Mouse (Mus musculus): Measurements from ENCODE around the gene Gstm3. TPM values are rescaled to one million over a fixed set of nuclear protein-coding genes. Genes with fewer than 3 reads are reported as not detected.
"Not testable (repeated sequence)": the region's sequence is repeated elsewhere in the genome, so short reads cannot be mapped to it uniquely, and the experiment has no call there.

Gstm3 gene
- polyA plus RNA-seq, 1 experiment from 2014 or later = not detected

GRCm38 (mm10) chr3:107998591-107998990, 29.5 kb upstream of the Gstm3 start:
- Histone ChIP-seq H3K27me3 (no peaks in the 10 kb centered on the region), H3K9me3 (0 out of 2 replicates have a peak, but pooled peaks cover 4% of the 10 kb centered on the region), H3K4me3 (no peak overlapping the region), H3K9ac (no peak overlapping the region), H3K36me3 (no peaks in the 10 kb centered on the region), H3K27ac (no peak overlapping the region), H3K4me2 (no peak overlapping the region), H3K4me1 (no peaks in the 10 kb centered on the region)
- no peak for ATAC-seq (ENCODE audit: insufficient number of reproducible peaks, insufficient read depth, low FRiP score, low TSS enrichment, low read depth)
- WGBS = 76% methylated on average over 3 of the region's 3 CpGs

GRCm38 (mm10) chr3:107996576-107996975, 27.5 kb upstream of the Gstm3 start:
- Histone ChIP-seq H3K27ac (no peak overlapping the region), H3K36me3 (no peaks in the 10 kb centered on the region), H3K27me3 (no peaks in the 10 kb centered on the region), H3K9me3 (0 out of 2 replicates have a peak, but pooled peaks cover 4% of the 10 kb centered on the region), H3K9ac (no peak overlapping the region), H3K4me1 (no peaks in the 10 kb centered on the region), H3K4me3 (no peak overlapping the region), H3K4me2 (no peak overlapping the region)
- WGBS = 74% methylated on average over 4 of the region's 4 CpGs
- ATAC-seq (ENCODE audit: insufficient number of reproducible peaks, insufficient read depth, low FRiP score, low TSS enrichment, low read depth) = no peak

- not testable (repeated sequence) for H3K9ac ChIP-seq; H3K9me3 ChIP-seq; H3K4me1 ChIP-seq; H3K4me3 ChIP-seq; H3K27me3 ChIP-seq; H3K27ac ChIP-seq; H3K4me2 ChIP-seq; ATAC-seq (ENCODE audit: insufficient number of reproducible peaks, insufficient read depth, low FRiP score, low TSS enrichment, low read depth); H3K36me3 ChIP-seq
- WGBS = 46% methylated on average over 2 of the region's 2 CpGs
Measured at GRCm38 (mm10) chr3:107995974-107996373, 26.9 kb upstream of the Gstm3 start.

- H3K9ac ChIP-seq = no peak within 1 kb of the TSS
Measured at GRCm38 (mm10) chr3:107986041-107986562, 17.0 kb upstream of the Gstm3 start, which contains the start of gene Gstm2. TSS of gene Gstm2 (minus strand) at chr3:107986453.

GRCm38 (mm10) chr3:107985141-107985540, 16.1 kb upstream of the Gstm3 start:
- ATAC-seq (ENCODE audit: insufficient number of reproducible peaks, insufficient read depth, low FRiP score, low TSS enrichment, low read depth); H3K4me3 ChIP-seq; H3K9ac ChIP-seq; H3K36me3 ChIP-seq; H3K9me3 ChIP-seq; H3K27me3 ChIP-seq; H3K4me2 ChIP-seq; H3K27ac ChIP-seq: not testable (repeated sequence)
- H3K4me1 ChIP-seq = peaks cover 12% of the 10 kb centered on the region; the same call in 1 of the 2 replicates
- 98% methylated on average over 2 of the region's 2 CpGs for WGBS

More at GRCm38 (mm10) chr3:107986041-107986562, 17.0 kb upstream of the Gstm3 start, which contains the start of gene Gstm2:
- peak; percentile 59; the same call in 1 of the 2 replicates for ATAC-seq (ENCODE audit: insufficient number of reproducible peaks, insufficient read depth, low FRiP score, low TSS enrichment, low read depth)
- no peaks in the 10 kb centered on the region for H3K27me3 ChIP-seq
- peak within 1 kb of the TSS; percentile 23 for H3K4me3 ChIP-seq
- WGBS = 51% methylated on average over 8 of the region's 8 CpGs
- H3K36me3 ChIP-seq = no peaks in the 10 kb centered on the region
- H3K4me2 ChIP-seq = peak within 1 kb of the TSS; percentile 45
- H3K4me1 ChIP-seq = peaks cover 12% of the 10 kb centered on the region; the same call in 1 of the 2 replicates
- no peaks in the 10 kb centered on the region for H3K9me3 ChIP-seq
- H3K27ac ChIP-seq = peak within 1 kb of the TSS; percentile 11; the same call in 1 of the 2 replicates

- no peak for ATAC-seq (ENCODE audit: insufficient number of reproducible peaks, insufficient read depth, low FRiP score, low TSS enrichment, low read depth)
- Histone ChIP-seq H3K9me3 (no peaks in the 10 kb centered on the region), H3K27me3 (no peaks in the 10 kb centered on the region), H3K4me1 (peaks cover 12% of the 10 kb centered on the region; the same call in 1 of the 2 replicates), H3K4me3 (no peak overlapping the region), H3K36me3 (no peaks in the 10 kb centered on the region), H3K9ac (no peak overlapping the region), H3K4me2 (no peak overlapping the region), H3K27ac (no peak overlapping the region)
- WGBS = 89% methylated on average over 5 of the region's 5 CpGs
Measured at GRCm38 (mm10) chr3:107984471-107984870, 15.4 kb upstream of the Gstm3 start.

- Histone ChIP-seq H3K27ac (no peak overlapping the region), H3K9me3 (no peaks in the 10 kb centered on the region), H3K4me3 (no peak overlapping the region), H3K9ac (no peak overlapping the region), H3K4me2 (no peak overlapping the region), H3K27me3 (no peaks in the 10 kb centered on the region), H3K4me1 (peaks cover 12% of the 10 kb centered on the region; the same call in 1 of the 2 replicates), H3K36me3 (no peaks in the 10 kb centered on the region)
- 60% methylated on average over 3 of the region's 3 CpGs for WGBS
- ATAC-seq (ENCODE audit: insufficient number of reproducible peaks, insufficient read depth, low FRiP score, low TSS enrichment, low read depth) = no peak
Measured at GRCm38 (mm10) chr3:107983771-107984170, 14.7 kb upstream of the Gstm3 start.

- Histone ChIP-seq H3K27me3 (no peaks in the 10 kb centered on the region), H3K9me3 (no peaks in the 10 kb centered on the region), H3K36me3 (no peaks in the 10 kb centered on the region), H3K9ac (no peak overlapping the region), H3K27ac (no peak overlapping the region), H3K4me1 (peaks cover 12% of the 10 kb centered on the region; the same call in 1 of the 2 replicates), H3K4me2 (no peak overlapping the region), H3K4me3 (no peak overlapping the region)
- ATAC-seq (ENCODE audit: insufficient number of reproducible peaks, insufficient read depth, low FRiP score, low TSS enrichment, low read depth) = no peak
- 80% methylated on average over 6 of the region's 6 CpGs for WGBS
Measured at GRCm38 (mm10) chr3:107982726-107983125, 13.6 kb upstream of the Gstm3 start.

- no peaks in the 10 kb centered on the region for H3K36me3 ChIP-seq
- ATAC-seq (ENCODE audit: insufficient number of reproducible peaks, insufficient read depth, low FRiP score, low TSS enrichment, low read depth) = no peak
- H3K27me3 ChIP-seq = no peaks in the 10 kb centered on the region
- H3K9ac ChIP-seq = no peak overlapping the region
- peaks cover 8% of the 10 kb centered on the region; the same call in 1 of the 2 replicates for H3K4me1 ChIP-seq
- no peak overlapping the region for H3K4me2 ChIP-seq
- 67% methylated on average over 3 of the region's 3 CpGs for WGBS
- H3K9me3 ChIP-seq = no peaks in the 10 kb centered on the region
- no peak overlapping the region for H3K27ac ChIP-seq
- H3K4me3 ChIP-seq = no peak overlapping the region
Measured at GRCm38 (mm10) chr3:107981261-107981660, 12.2 kb upstream of the Gstm3 start.

- Histone ChIP-seq H3K36me3 (no peaks in the 10 kb centered on the region), H3K4me1 (no peaks in the 10 kb centered on the region), H3K4me3 (no peak overlapping the region), H3K4me2 (no peak overlapping the region), H3K27me3 (no peaks in the 10 kb centered on the region), H3K27ac (no peak overlapping the region), H3K9ac (no peak overlapping the region), H3K9me3 (no peaks in the 10 kb centered on the region)
- ATAC-seq (ENCODE audit: insufficient number of reproducible peaks, insufficient read depth, low FRiP score, low TSS enrichment, low read depth) = no peak
- 76% methylated on average over 3 of the region's 3 CpGs for WGBS
Measured at GRCm38 (mm10) chr3:107977691-107978090, 8.6 kb upstream of the Gstm3 start.

- Histone ChIP-seq H3K4me3 (no peak overlapping the region), H3K27ac (no peak overlapping the region), H3K36me3 (no peaks in the 10 kb centered on the region), H3K4me1 (no peaks in the 10 kb centered on the region), H3K9ac (no peak overlapping the region), H3K4me2 (no peak overlapping the region), H3K9me3 (no peaks in the 10 kb centered on the region), H3K27me3 (peaks cover 3% of the 10 kb centered on the region; the same call in 1 of the 2 replicates)
- WGBS = 89% methylated on average over 1 of the region's 1 CpGs
- no peak for ATAC-seq (ENCODE audit: insufficient number of reproducible peaks, insufficient read depth, low FRiP score, low TSS enrichment, low read depth)
Measured at GRCm38 (mm10) chr3:107974237-107974636, 5.2 kb upstream of the Gstm3 start.

GRCm38 (mm10) chr3:107972070-107972469, 3.0 kb upstream of the Gstm3 start:
- no peak overlapping the region for H3K27ac ChIP-seq
- no peaks in the 10 kb centered on the region for H3K4me1 ChIP-seq
- H3K9me3 ChIP-seq = no peaks in the 10 kb centered on the region
- peaks cover 3% of the 10 kb centered on the region; the same call in 1 of the 2 replicates for H3K27me3 ChIP-seq
- ATAC-seq (ENCODE audit: insufficient number of reproducible peaks, insufficient read depth, low FRiP score, low TSS enrichment, low read depth) = no peak
- H3K4me3 ChIP-seq = no peak overlapping the region
- H3K4me2 ChIP-seq = no peak overlapping the region
- no peak overlapping the region for H3K9ac ChIP-seq
- H3K36me3 ChIP-seq = no peaks in the 10 kb centered on the region
- 84% methylated on average over 3 of the region's 3 CpGs for WGBS
